Mouse (Mus musculus) R1 (cell line): Measurements from ENCODE around the gene Pagr1a.

Source experiments
- DNase-seq: peaks from one replicate; pipeline ENCODE4 v3.0.0-alpha.2; 2018; ENCODE audit warnings: low read depth, low spot score

The Pagr1a gene

DNA sequence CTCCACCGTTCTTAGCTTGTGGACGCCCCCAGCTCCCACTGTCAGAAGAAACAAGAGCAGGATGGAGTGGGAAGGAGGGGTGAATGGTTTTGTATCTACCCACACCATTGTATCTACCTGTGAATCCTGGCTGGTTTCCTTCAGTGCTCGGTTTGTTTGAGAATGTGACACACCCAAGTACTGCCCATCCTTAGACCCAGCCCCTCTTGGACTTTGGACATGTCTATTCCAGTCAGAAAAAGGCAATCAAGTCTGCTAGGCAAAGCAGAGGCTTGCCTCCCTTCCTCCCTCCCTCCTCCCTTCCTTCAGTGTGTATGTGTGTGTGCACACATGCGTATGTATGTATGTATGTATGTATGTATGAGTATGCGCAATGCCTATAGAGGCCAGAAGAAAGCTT, 13.5 kb downstream of the Pagr1a start:
- peak; percentile 79 for DNase-seq

DNA sequence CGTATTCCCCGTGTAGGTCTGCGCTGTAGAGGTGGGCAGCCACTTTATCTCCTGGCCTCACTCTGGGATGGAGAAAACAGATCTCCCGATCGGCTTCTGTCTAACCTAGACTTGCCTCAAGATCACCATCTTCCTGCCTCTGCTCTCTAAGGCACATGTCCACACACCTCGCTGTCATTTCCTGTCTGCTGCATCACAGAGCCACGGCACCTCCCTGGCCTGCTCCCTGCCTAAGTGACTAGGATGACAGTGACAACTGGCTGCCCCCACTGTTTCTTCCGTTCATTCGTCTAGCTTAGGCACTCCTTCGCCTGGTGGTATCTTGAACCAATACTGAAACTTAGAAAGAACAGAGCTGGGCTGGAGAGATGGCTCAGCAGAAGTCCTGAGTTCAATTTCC, 17.6 kb downstream of the Pagr1a start:
- no peak for DNase-seq

DNA sequence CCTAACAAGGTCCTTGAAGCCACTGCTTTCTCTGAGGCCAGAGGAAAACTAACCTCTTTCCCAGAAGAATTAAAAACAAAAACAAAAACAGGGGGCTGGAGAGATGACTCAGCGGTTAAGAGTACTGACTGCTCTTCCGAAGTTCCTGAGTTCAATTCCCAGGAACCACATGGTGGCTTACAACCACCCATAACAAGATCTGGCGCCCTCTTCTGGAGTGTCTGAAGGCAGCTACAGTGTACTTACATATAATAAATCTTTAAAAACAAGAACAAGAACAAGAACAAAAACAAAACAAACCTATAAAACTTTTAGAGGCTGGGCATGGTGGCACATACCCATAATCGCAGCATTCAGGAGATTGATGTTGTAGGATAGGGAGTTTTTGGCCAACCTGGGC, 20.7 kb downstream of the Pagr1a start:
- DNase-seq: peak; percentile 65

DNA sequence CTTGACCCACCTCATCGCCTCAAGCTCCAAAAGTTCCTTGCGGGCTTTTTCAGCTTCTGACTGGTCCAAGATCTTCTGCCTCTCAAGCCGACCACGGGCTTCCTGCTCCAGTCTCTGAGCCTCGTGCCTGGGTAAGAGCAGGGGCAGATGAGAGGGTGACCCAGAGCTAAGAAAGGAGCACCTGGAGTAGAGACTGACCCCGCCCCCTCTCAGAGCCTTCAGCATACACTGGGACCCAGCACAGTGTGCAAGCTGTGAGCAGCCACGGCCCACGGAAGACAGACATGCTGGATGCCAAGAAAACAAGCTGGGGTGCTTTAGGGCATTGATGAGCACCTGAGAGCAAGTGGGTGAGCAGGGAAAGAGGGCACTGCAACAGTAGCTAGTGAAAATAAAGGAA, 28.3 kb downstream of the Pagr1a start:
- no peak for DNase-seq

DNA sequence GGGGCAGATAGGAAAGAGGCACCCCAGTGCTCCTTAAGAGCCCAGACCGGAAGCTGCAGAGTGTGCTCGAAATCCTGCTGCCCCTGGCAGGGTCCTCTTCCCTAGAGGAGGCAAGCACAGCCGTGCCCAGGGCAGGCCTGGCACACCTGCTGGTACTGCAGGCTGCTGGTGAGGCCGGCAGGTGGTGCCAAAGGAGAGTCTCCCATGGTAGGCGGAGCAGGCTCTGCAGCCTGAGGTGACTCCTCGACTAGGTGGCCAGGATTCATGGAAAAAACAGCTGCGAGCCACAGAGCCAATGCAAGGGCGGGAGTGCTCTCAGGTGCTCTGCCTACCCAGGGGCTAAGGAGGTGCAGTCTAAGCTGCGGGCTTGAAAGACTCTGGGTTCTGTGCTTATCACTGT, 30.8 kb downstream of the Pagr1a start:
- DNase-seq: peak; percentile 54

DNA sequence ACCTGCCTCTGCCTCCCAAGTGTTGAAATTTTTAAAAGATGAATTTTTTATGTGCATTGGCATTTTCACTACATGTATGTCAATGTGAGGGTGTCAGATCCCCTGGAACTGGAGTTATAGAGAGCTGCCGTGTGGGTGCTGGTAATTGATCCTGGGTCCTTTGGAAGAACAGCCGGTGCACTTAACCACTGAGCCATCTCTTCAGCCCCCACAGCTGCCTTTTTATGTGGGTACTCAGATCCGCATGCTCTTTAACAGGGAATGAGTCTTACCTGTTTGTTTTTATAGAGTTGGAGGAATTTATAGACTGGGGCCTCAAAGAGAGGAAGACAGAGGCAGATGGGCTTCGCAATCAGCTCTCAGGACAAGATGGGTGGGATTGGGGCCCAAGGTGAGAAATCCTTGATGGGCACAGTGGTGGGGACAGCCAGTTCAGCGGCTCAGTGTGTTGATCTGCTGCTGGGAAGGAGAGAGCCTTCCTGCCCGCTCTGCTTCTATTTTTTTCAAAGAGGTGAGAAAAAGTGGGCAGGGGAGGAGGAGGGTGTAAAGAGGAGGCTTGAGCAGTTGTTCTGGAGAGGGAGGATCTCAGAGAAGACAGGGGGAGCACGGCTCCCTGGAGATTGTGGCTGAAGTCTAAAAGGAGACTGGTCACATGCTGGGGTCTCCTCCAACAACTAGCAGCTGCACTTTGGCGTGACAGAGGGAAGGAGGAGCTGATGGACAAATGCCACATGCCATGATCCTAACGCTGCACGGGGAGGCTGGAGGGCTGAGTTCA, 32.3 kb downstream of the Pagr1a start:
- no peak for DNase-seq

DNA sequence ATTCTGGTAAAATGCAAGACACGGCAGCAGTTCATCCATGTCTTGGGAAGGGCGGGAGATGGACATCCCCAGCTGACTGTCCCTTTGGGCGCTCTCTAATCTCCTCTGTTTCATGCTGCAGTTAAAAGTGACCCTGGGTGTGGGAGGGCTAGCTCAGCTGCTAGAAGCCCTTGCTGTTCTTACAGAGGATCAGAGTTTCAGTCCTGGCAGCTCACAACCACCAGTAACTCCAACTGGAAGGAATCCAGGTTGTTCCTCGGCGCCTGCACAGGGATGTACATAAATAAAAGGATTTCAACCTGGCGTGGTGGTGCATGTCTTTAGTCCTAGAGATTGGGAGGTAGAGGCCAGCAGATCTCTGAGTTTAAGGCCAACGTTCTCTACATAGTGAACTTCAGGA, 34.0 kb downstream of the Pagr1a start:
- no peak for DNase-seq

DNA sequence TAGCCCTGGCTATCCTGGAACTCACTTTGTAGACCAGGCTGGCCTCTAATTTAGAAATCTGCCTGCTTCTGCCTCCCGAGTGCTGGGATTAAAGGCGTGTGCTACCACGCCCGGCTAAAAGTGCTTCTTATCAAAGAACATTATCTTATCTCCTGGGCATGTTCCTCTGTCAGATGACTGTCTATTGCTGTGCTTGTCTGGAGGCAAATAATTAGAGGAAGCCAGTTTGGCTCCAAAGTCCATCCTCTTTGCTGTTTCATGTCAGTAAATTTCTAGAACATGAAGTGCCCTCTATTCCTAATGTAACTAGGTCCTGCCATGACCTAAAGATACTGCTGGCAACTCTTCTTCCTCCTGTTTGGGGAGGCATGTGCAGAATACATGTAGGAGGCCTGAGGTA, 35.1 kb downstream of the Pagr1a start:
- no peak for DNase-seq

DNA sequence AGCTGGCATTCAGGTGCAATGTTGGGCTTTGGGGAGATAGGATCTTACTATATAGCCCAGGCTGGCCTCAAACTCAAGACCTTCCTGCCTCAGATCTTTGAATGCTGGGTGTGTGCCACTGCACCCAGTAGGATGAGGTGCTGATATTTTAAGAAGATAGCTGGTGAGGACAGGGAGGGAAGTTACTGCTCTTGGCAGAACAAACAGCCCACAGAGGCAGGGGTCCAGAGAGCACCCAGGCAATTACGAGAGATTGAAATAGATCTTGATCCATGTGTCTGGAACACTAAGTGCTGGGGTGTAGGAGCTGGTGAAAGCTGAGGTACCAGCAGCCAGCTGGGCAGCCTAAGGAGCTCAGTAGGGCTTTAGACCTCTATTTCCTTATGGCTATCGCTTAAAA, 35.6 kb downstream of the Pagr1a start:
- no peak for DNase-seq

DNA sequence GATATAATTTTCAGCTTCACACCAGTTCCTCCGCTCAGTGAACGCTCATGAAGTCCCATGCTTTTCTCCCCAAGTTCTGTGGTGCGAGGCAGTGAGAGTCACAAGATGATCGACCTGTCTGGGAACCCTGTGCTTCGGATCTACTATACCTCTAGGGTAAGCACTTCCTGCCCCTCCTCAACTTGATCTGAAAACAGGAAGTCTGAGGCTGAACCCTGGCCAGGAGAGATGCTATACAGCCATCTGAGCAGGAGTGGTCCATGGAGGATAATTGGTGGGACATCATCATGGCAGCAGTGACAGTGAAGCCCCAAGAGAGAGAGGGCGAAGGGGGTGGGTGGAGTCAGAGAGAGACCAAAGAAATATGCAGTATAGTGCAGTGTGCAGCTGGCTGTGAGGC, 38.3 kb downstream of the Pagr1a start:
- no peak for DNase-seq

DNA sequence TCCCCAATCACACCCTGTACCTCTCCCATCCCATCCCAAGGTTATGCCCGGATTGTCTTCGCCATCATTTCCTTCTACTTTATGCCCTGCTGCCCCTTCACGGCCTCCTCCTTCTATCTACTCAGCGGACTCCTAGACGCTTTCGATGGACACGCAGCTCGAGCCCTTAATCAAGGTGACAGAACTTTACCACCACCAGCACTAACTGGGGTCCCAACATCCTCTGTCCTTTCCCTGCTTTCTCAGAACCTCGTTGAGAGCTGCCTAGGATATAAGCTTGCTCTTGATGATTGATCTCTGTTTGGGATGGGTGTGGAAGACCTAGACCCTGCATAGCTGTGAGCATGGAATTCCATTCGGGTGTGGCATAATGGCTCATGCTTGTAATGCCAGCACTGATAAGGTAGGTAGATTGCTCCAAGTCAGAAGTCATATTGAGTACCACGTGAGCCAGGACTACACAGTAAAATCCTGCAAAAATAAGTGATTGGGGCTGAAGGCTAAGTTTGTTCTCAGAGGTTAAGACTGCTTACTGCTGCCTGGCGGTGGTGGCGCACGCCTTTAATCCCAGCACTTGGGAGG, 40.2 kb downstream of the Pagr1a start:
- DNase-seq: peak; percentile 68

DNA sequence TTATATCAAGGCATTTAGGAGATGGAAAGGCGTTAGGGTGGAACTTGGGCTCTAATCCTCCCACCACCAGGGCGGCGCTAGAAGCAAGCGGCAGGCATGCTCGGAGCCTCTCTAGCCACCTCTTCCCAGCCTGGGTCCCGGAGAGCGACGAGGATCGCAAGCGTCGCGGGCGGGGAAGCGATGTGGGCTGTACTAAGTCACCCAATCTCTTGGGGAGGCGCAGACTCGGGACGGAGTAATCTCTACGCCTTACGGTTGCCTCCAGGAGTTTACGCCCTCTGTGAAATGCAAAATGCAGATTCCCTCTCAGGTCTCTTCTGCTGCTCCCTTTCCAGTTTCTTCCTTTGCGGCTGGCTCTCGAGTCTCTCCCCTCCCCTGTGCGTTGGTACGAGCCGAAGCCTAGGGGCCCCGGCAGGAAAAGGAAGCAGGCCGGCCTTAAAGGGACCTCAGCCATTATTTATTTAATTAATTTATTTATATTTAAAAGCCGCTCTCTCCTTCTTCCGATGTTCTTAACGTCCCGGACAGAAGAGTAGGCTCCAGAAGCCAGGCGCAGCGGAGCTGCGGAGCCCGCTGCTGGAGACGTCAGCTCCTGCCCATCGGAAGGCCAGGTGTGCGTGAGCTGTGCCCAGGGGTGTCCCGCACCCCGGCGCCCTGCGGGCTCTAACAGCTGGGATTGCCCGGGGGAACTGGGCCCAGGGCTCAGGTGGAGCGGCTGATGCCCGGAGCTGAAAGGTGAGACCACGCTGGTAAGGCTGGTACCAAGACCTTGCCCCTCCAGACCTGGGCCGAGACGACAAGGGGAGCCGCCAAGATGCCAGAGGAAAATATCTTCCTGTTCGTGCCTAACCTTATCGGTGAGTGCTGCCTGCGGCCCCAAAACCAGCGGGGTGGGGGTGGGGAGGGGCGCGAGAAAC, 40.9 kb downstream of the Pagr1a start, which contains the start of gene Cdiptos:
TSS of gene Cdiptos (minus strand) at position 149 of the 917 bp plus-strand sequence.
- DNase-seq: peak; percentile 99

DNA sequence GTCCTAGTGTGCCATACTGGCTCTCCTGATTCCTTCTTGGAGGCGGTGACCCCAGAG, 41.4 kb downstream of the Pagr1a start, which contains the start of gene Cdipt:
TSS of gene Cdipt (plus strand) at position 22 of the 57 bp plus-strand sequence.
- DNase-seq: no peak

DNA sequence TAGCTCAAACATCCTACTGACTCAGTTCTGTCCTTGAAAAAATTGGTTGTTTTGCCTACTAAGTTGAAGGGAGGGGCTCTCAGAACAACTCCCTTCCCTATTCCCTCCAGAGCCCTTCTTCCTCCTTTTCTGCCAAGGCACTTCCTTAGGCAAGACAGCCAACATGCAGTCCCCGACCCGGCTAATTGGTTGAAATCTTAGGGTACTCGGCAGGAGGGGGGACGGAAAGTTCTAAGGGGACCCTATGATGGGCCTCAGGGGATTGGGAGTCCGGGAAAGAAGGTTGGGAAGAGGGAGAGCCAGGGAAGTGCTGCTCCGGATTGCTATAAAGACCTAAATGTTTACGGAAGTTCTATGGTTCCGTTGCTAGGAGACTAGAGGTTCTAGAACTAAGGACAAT, 41.7 kb downstream of the Pagr1a start:
- DNase-seq: no peak

DNA sequence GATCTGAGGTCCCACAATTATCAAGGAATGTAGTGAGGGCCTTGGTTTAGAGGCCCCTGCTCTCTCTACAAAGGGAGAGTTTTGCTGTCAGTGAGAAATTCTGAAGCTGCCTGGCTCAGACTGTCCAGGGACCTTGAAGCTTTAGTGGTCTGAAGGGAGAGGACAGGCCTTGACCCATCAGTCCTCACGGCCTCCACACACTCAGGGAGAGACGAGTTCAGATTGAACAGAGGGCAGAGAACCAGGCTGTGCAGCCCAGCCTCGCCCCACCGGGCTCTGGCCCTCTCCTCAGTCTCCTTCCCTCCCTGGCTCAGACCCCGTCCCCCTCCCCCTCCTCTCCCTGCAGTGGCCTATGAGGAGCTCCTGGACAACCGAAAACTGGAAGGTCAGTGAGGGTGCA, 49.8 kb downstream of the Pagr1a start:
- no peak for DNase-seq

DNA sequence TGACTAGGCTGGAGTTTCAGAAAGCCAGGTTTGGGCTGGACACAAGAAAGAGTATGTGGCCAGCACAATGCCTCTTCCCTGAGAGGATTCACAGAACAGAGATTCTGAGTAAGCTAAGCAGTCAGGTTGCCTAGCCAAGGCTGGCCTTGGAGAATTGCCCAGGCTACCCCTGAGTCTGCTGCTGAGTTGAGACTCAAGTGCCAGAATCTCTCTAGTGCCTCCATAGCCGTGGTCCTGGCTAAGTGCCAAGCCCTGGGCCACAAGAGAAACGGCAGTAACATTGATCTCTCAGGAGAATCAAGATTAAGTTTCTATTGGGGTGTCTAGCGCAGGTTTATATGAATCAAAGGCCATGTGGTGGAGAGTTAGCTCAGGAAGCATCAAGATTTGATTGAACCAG, 51.6 kb downstream of the Pagr1a start:
- no peak for DNase-seq
